9 mouse cellular contexts compared by ENCODE assay signal in genomic region chr16:77400276-77400891, GRCm38 (mm10).
A peak's percentile ranks its signal among the peaks of the same experiment; 100 is the strongest.
DNase-seq lines count a peak whose midpoint lies in the region; ATAC-seq lines count a peak whose summit lies in the region.
"Had no signal": no experiment of that assay in that cellular context is flagged by ENCODE, and none has a peak within 500 bp of the region (broad histone marks: within the 10 kb centered on the region; RNA-seq: fewer than 3 reads in every experiment).

No protein-coding gene starts in this region.

- H3K9me3 ChIP-seq in hindbrain, embryonic 12.5 days (replicated peaks) = no peaks in the 10 kb centered on the region

- H3K36me3 ChIP-seq in hindbrain, embryonic 12.5 days = no peaks in the 10 kb centered on the region

- H3K27ac ChIP-seq in hindbrain, embryonic 12.5 days = peak overlapping the region; percentile 93

- ATAC-seq in hindbrain, embryonic 12.5 days (ENCODE audit: low FRiP score) = peak; percentile 91
- no peak for ATAC-seq in activated CD4-positive, CD25-positive, alpha-beta regulatory T cell, adult 4 months
- ATAC-seq: Patski had no signal

- H3K4me2 ChIP-seq in hindbrain, embryonic 12.5 days (replicated peaks) = peak overlapping the region; percentile 51

- H3K27me3 ChIP-seq in hindbrain, embryonic 12.5 days = no peaks in the 10 kb centered on the region
- H3K27me3 ChIP-seq: Patski had no signal

- H3K4me3 ChIP-seq in hindbrain, embryonic 12.5 days = peak overlapping the region; percentile 26

- WGBS in hindbrain, embryonic 12.5 days = under 1% methylated on average over 13 of the region's 13 CpGs

- peaks cover 53% of the 10 kb centered on the region for H3K4me1 ChIP-seq in hindbrain, embryonic 12.5 days

- peak overlapping the region; percentile 54 for H3K9ac ChIP-seq in hindbrain, embryonic 12.5 days

- peak; percentile 86 for DNase-seq in Muller cell, postnatal 12 days (ENCODE audit: inconsistent ontology term)
- DNase-seq in cerebellum, adult 9-11 months = peak; percentile 59
- DNase-seq in frontal cortex, postnatal 10 days (ENCODE audit: low spot score in 2 of 2) = peak; percentile 49 to 53
- peak; percentile 49 to 55 for DNase-seq in layer of hippocampus, postnatal 25 days (ENCODE audit: extremely low spot score in 1 of 2, low spot score in 1 of 2)
- peak; percentile 31 for DNase-seq in lung, postnatal 14 days
- DNase-seq in right cerebral cortex, postnatal 25 days = peak; percentile 63

Comparison
In these comparisons a context has a peak if more than half of its experiments do, and no peak if none do; other contexts are left out.
1. DNase-seq: peak in every context shown above with its lines; median percentile 86 in Muller cell, postnatal 12 days; 63 in right cerebral cortex, postnatal 25 days; 59 in cerebellum, adult 9-11 months; 52 in layer of hippocampus, postnatal 25 days; 51 in frontal cortex, postnatal 10 days; 31 in lung, postnatal 14 days.